Mouse (Mus musculus): ENCODE data around the gene Phox2b. TPM values are rescaled to one million over a fixed set of nuclear protein-coding genes. Genes with fewer than 3 reads are reported as not detected.

Phox2b gene
- polyA plus RNA-seq, 1 experiment = not detected

- TF ChIP-seq POLR2A (IDR thresholded peaks at IDR 0.05; ENCODE audit: low read depth, low read length) (no peak), CTCF (IDR thresholded peaks at IDR 0.05; ENCODE audit: borderline replicate concordance, insufficient read depth, low read length) (no peak)
- H3K27ac ChIP-seq (ENCODE audit: insufficient read depth, low read length) = no peak overlapping the region
- no peak overlapping the region for H3K4me3 ChIP-seq (ENCODE audit: insufficient read depth, low read length)
- no peaks in the 10 kb centered on the region for H3K4me1 ChIP-seq (ENCODE audit: control insufficient read depth, insufficient read depth, low read length)
Measured at GRCm38 (mm10) chr5:67101395-67101760, 2.3 kb upstream of the Phox2b start.

- no peak overlapping the region for H3K4me3 ChIP-seq (ENCODE audit: insufficient read depth, low read length)
- H3K4me1 ChIP-seq (ENCODE audit: control insufficient read depth, insufficient read depth, low read length) = no peaks in the 10 kb centered on the region
- H3K27ac ChIP-seq (ENCODE audit: insufficient read depth, low read length) = no peak overlapping the region
- TF ChIP-seq POLR2A (IDR thresholded peaks at IDR 0.05; ENCODE audit: low read depth, low read length) (no peak), CTCF (IDR thresholded peaks at IDR 0.05; ENCODE audit: borderline replicate concordance, insufficient read depth, low read length) (no peak)
Measured at GRCm38 (mm10) chr5:67100564-67101394, 1.7 kb upstream of the Phox2b start.

- Histone ChIP-seq H3K4me3 (ENCODE audit: insufficient read depth, low read length) (no peak overlapping the region), H3K4me1 (ENCODE audit: control insufficient read depth, insufficient read depth, low read length) (no peaks in the 10 kb centered on the region), H3K27ac (ENCODE audit: insufficient read depth, low read length) (no peak overlapping the region)
- TF ChIP-seq CTCF (IDR thresholded peaks at IDR 0.05; ENCODE audit: borderline replicate concordance, insufficient read depth, low read length) (no peak), POLR2A (IDR thresholded peaks at IDR 0.05; ENCODE audit: low read depth, low read length) (no peak)
Measured at GRCm38 (mm10) chr5:67099393-67100271, 531 bp upstream of the Phox2b start.

- no peak overlapping the region for H3K4me3 ChIP-seq (ENCODE audit: insufficient read depth, low read length)
- H3K27ac ChIP-seq (ENCODE audit: insufficient read depth, low read length) = no peak overlapping the region
- H3K4me1 ChIP-seq (ENCODE audit: control insufficient read depth, insufficient read depth, low read length) = no peaks in the 10 kb centered on the region
- TF ChIP-seq CTCF (IDR thresholded peaks at IDR 0.05; ENCODE audit: borderline replicate concordance, insufficient read depth, low read length) = no peak
- TF ChIP-seq POLR2A (IDR thresholded peaks at IDR 0.05; ENCODE audit: low read depth, low read length) = no peak
Measured at GRCm38 (mm10) chr5:67098051-67098732, 909 bp downstream of the Phox2b start.

DNA sequence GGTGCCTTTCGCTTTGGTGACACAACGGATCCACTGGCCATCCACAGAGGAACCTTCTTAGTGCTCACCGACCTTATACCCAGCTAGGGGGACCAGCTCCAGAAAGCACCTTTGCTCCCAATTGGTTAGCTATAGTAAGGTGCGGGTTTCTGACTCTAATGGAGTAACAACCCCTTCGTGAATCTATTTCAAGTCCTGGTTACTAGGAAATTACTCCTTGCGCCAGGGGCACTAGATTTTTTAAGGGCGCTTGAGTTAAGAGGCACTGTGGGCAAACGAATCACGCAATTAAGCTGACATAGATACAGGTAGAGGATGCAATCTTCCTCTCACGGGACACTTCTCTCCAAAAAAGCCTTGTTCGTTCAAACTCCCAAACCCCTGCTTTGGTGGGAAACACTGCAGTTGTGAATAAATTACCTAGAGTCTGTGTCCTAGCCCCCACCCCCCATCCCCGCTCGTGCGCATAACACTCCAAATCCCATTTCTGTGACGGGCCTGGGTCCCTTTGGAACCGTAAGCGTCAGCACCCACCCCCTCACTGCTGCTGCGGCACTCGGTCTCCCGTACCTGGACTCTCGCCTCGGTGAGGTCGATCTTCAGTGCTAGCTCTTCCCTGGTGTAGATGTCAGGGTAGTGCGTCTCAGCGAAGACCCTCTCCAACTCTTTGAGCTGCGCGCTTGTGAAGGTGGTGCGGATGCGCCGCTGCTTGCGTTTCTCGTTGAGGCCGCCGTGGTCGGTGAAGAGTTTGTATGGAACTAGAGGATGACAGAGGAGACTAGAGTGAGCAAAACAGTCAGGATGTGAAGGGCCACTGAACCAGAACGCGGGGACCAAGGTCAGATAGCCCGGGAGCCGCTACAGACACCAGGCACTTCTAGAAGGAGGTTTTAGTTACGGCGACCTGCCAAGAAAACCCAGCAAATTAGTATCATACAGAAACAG, 1.7 kb downstream of the Phox2b start:
- Histone ChIP-seq H3K27ac (ENCODE audit: insufficient read depth, low read length) (no peak overlapping the region), H3K4me3 (ENCODE audit: insufficient read depth, low read length) (no peak overlapping the region), H3K4me1 (ENCODE audit: control insufficient read depth, insufficient read depth, low read length) (no peaks in the 10 kb centered on the region)
- TF ChIP-seq POLR2A (IDR thresholded peaks at IDR 0.05; ENCODE audit: low read depth, low read length) (no peak), CTCF (IDR thresholded peaks at IDR 0.05; ENCODE audit: borderline replicate concordance, insufficient read depth, low read length) (no peak)

DNA sequence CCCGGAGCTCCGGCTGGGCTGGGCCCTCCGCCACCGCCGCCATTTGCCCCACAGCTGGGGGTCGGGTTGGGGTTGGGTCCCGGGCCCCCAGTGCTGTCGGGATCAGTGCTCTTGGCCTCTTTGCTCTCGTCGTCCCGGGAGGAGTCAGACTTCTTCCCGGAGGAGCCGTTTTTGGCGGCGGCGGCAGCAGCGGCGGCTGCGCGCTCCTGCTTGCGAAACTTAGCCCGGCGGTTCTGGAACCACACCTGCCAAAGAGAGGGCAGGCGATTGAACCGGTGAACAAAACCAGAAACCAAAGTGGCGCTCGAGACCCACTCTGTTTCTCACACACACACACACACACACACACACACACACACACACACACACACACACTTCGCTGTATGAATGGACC, 2.7 kb downstream of the Phox2b start:
- TF ChIP-seq POLR2A (IDR thresholded peaks at IDR 0.05; ENCODE audit: low read depth, low read length) = no peak
- no peak for TF ChIP-seq CTCF (IDR thresholded peaks at IDR 0.05; ENCODE audit: borderline replicate concordance, insufficient read depth, low read length)
- H3K4me3 ChIP-seq (ENCODE audit: insufficient read depth, low read length) = no peak overlapping the region
- H3K4me1 ChIP-seq (ENCODE audit: control insufficient read depth, insufficient read depth, low read length) = no peaks in the 10 kb centered on the region
- H3K27ac ChIP-seq (ENCODE audit: insufficient read depth, low read length) = no peak overlapping the region

DNA sequence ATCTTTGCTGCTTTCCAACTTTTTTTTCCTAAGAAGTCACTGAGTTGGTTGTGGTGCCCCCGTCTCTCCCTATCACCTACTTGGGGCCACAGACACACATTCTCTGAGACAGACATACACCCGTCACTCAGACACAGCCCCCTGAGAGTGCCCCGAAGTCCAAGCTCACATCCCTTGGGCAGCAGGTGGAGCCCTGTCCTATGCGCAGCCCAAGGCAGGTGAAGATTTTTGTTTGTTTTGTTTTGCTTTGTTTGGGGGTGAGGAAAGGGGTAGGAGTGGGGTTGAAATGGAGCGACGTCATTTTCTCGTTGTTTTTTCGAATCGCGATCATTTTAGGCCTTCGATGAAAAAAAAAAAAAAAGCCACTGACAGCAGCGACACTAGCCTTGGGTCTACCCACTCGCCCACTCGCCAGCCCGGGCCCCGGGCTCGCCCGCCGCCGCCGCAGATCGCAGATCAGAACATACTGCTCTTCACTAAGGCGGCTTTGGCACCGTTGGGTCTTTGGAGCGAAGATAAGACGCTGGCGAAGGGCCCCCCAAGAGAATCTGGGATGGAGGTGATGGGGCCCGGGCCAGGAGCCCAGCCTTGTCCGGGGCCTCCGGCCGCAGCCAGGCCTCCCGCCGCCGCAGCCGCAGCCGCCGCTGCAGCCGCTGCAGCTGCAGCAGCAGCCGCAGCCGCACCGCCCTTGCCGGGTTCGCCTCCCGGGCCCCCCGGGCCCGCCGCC, 3.3 kb downstream of the Phox2b start:
- no peak overlapping the region for H3K4me3 ChIP-seq (ENCODE audit: insufficient read depth, low read length)
- H3K27ac ChIP-seq (ENCODE audit: insufficient read depth, low read length) = no peak overlapping the region
- H3K4me1 ChIP-seq (ENCODE audit: control insufficient read depth, insufficient read depth, low read length) = 0 out of 2 replicates have a peak, but pooled peaks cover under 1% of the 10 kb centered on the region
- no peak for TF ChIP-seq CTCF (IDR thresholded peaks at IDR 0.05; ENCODE audit: borderline replicate concordance, insufficient read depth, low read length)
- no peak for TF ChIP-seq POLR2A (IDR thresholded peaks at IDR 0.05; ENCODE audit: low read depth, low read length)

DNA sequence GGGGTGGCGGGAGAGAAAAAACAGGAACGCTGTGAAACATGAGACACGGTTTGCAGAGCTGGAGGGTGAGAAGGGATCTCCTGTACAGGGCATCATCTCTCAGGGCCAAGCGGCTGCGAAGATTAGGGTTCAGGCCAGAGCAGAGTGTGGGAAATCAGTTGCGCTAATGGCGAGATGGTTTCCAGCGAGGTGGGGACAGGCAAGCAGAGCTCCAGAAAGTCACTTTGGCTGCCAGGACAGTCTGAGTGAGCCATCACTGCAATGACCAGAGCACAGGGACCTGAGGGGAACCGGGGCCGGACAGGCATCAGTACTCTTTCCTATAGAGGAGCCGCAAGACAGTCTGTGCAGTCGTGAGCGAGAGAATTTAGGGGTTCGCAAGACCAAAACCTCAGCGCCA, 3.9 kb downstream of the Phox2b start:
- no peak for TF ChIP-seq CTCF (IDR thresholded peaks at IDR 0.05; ENCODE audit: borderline replicate concordance, insufficient read depth, low read length)
- no peak for TF ChIP-seq POLR2A (IDR thresholded peaks at IDR 0.05; ENCODE audit: low read depth, low read length)
- no peak overlapping the region for H3K27ac ChIP-seq (ENCODE audit: insufficient read depth, low read length)
- H3K4me1 ChIP-seq (ENCODE audit: control insufficient read depth, insufficient read depth, low read length) = 0 out of 2 replicates have a peak, but pooled peaks cover 2% of the 10 kb centered on the region
- no peak overlapping the region for H3K4me3 ChIP-seq (ENCODE audit: insufficient read depth, low read length)

Data from embryonic fibroblast, embryonic 13.5 days (primary cell).